Mouse (Mus musculus): ENCODE measurements at regions not wholly inside any gene's neighbourhood (a gene's known extent, or its start where the extent isn't known, plus 50 kb on each side); places are given as distances from the start of the nearest gene placed in this dataset. TPM values are rescaled to one million over a fixed set of nuclear protein-coding genes. Genes with fewer than 3 reads are reported as not detected.

- no peak overlapping the region for H3K4me2 ChIP-seq
- no peak for ATAC-seq (ENCODE audit: low read depth)
- no peak overlapping the region for H3K27ac ChIP-seq (replicated peaks)
- no peaks in the 10 kb centered on the region for H3K27me3 ChIP-seq
- 74% methylated on average over 4 of the region's 4 CpGs for WGBS
- H3K36me3 ChIP-seq = no peaks in the 10 kb centered on the region
- H3K9ac ChIP-seq = no peak overlapping the region
- H3K4me3 ChIP-seq = no peak overlapping the region
- H3K4me1 ChIP-seq (replicated peaks) = no peaks in the 10 kb centered on the region
- H3K9me3 ChIP-seq = no peaks in the 10 kb centered on the region
These were observed 360.8 kb downstream of the Kif20b start for GRCm38 (mm10) chr19:35282775-35283447.

- no peak for ATAC-seq (ENCODE audit: low read depth)
- WGBS = 83% methylated on average over 2 of the region's 2 CpGs
- no peaks in the 10 kb centered on the region for H3K9me3 ChIP-seq
- no peaks in the 10 kb centered on the region for H3K4me1 ChIP-seq (replicated peaks)
- H3K27ac ChIP-seq (replicated peaks) = no peak overlapping the region
- no peak overlapping the region for H3K9ac ChIP-seq
- no peaks in the 10 kb centered on the region for H3K36me3 ChIP-seq
- no peak overlapping the region for H3K4me2 ChIP-seq
- no peak overlapping the region for H3K4me3 ChIP-seq
- no peaks in the 10 kb centered on the region for H3K27me3 ChIP-seq
These were observed 376.7 kb downstream of the Kif20b start for GRCm38 (mm10) chr19:35298846-35299245.

- Histone ChIP-seq H3K4me3 (no peak overlapping the region), H3K27ac (replicated peaks) (no peak overlapping the region), H3K36me3 (no peaks in the 10 kb centered on the region), H3K9ac (no peak overlapping the region), H3K27me3 (no peaks in the 10 kb centered on the region), H3K9me3 (no peaks in the 10 kb centered on the region), H3K4me2 (no peak overlapping the region), H3K4me1 (replicated peaks) (no peaks in the 10 kb centered on the region)
- ATAC-seq (ENCODE audit: low read depth) = no peak
- 90% methylated on average over 3 of the region's 3 CpGs for whole genome bisulfite sequencing
These were observed 380.6 kb downstream of the Kif20b start for GRCm38 (mm10) chr19:35302723-35303270.

Small RNA genes lying in the stretch of these regions (microRNA-seq; reads per million reads assigned to microRNA genes)
- not detected for gene Gm23075
